Mouse (Mus musculus) NIH3T3 (cell line): ENCODE measurements around the gene Asic2.
A peak's percentile ranks its signal among the peaks of the same experiment; 100 is the strongest.

ENCODE experiments used
- DNase-seq: peaks from one replicate; pipeline ENCODE4 v3.0.0-alpha.2; 2012; ENCODE audit warnings: low read depth

The Asic2 gene

DNA sequence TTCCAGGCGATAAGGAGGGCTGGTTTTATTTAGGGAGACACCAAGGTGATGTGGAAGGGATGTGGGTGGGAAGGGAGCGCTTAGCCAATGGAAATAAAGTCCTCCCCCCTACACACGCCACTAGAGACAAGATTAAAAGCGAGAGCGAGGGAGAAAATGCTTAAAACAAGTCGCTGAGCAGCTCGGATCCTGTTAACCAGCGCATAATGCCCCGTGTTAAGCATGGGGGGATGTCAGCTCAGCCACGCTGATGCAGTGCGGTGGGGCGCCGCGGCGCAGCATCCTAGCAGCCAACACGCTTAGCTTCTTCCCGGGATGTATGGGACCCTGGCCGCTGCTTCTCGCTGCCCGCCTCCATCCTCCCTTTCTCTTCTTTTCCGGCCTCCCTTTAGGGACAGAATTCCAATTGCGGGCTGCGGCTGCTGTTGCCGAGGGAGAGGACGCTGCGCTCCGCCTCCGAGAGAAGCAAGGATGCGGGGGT is at the start of gene Asic2:
Gene Asic2, minus strand, starts transcription at position 57 of the 481 bp plus-strand sequence.
- no peak for DNase-seq

DNA sequence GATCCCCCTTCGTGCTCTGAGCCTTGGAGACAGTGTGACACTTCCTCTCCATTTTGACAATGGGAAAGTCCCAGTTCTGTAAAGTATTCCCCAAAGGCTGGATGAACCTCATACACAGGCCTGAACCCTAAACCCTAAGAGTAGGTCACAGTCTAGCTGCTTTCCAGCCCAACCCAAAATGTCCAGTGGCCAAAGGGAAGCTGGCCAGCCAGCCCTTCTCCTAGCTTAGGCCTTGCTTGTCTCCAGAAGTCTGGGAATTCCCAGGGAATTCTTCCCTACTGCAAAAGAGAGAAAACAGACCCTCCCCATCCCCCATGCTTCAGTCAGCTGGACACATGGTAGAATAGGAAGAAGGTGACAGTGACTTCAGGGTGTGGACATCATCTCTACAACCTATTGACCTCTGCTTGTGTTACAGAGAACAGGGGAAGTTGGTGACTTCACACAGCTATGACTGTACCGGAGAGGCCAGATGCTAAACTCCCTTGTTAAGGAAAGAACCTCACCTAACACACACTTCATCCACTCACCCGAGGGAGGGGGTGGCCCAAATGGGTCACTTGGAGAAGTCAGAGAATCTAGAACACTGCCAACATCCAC is 48.0 kb upstream of the Asic2 start:
- no peak for DNase-seq

GRCm38 (mm10) chr11:82015066-82015465 is 46.8 kb upstream of the Asic2 start:
- DNase-seq, result peak; percentile 44

- peak; percentile 66 for DNase-seq
Observed at GRCm38 (mm10) chr11:82013756-82014155, 45.5 kb upstream of the Asic2 start.

GRCm38 (mm10) chr11:82011411-82012193 is 43.3 kb upstream of the Asic2 start:
- DNase-seq, result peak; percentile 82

DNA sequence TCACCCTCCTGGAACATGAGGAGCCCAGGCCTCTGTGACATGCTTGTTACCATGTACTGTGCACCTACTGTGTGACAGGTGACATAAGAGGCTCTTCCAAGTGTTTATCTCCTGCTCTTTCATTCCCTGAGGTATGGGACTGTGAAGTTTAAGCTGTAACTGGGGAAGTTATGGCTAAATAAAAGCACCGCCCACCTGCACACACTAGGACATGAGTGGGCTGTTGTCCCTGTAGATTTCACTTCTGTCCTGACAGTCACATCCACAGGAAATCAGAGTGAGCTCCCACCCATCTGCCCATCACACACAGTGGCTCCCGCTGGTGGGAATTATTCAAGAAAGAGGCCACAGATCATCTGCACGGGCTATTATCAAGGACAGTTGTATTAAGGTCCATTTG is 41.9 kb upstream of the Asic2 start:
- no peak for DNase-seq

DNA sequence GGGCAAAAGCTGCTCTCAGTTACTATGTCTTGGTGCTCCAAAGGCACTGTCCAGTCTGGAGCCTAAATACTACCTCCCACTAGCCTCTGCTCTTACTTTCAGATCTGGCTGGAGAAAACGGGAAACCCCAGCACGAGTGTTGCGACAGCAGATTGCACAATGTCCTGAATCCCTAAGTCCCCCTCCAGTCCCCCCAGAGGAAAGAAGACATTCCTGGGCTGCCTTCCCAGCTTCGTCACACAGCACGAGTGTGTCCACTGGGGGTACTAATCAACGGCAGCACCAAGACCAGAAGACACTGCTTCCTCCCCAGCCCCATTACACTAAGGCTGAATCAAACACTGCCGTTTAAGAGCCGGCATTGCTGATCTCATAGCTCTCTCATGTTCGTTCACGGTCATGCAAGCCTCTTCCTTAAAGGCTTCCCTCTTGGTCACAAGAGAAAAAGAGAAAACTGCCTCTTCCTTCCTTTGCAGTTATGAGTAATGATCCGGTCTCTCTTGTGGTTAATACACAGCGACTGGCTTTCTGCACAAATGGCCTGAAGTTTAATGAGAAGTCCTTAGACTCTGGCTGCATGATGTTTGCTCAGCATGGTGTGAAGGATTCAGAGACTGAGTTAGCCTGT is 38.7 kb upstream of the Asic2 start:
- DNase-seq, result peak; percentile 92

DNA sequence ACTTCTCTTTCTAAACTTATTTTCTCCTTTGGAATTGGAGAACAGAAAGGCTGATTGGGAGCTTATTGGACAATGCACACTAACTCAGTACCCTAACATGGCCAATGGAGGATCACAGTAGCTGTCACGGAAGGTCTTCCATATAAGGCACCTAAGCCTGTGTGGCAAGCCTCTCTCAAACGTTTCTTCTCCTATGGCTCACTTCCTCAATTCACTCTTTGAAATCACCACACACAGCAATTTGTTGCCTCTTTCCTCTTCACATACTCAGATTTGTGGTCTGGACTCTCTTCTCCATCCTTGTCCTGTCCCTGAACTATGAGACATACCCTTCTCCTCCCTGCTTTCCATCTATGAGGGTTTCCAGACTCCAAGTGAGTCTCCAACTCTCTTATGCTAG is 36.6 kb upstream of the Asic2 start:
- no peak for DNase-seq

DNA sequence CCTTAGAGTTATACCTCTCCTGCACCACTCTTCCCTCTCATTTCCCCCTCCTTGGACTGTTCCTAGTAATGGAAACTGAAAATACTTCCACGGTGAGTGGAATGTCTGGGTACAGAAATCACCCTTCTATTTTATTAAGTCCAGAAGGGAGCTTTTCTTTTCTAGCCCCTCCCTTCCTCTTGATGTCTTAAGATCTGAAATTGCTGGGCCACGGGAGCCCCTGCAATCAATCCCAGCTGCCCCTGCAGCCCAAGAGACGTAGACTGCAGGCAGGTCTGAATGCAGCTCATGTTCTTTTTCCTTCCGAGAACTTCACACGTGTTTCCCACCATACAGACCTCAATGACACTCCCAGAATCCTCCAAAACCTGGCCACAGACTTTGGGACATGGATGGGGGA is 32.3 kb upstream of the Asic2 start:
- DNase-seq, result no peak

GRCm38 (mm10) chr11:81999469-81999868 is 31.2 kb upstream of the Asic2 start:
- no peak for DNase-seq

DNA sequence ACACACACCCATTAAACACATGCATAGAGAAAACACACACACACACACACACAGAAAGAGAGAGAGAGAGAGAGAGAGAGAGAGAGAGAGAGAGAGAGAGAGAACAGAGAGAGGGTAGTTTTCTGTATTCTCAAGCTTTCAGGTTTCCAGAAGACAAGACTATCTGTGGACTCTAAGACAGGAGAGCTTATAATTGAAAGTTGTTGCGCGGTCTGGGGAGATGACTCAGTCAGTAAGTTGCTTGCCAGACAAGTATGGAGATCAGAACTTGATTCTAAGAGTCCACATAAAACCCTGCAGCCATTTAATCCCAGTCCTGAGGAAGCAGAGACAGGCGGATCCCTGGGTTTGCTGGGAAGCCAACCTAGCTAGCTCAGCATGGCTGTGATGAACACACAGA is 30.4 kb upstream of the Asic2 start:
- DNase-seq, result peak; percentile 67

- DNase-seq, result no peak
Observed at GRCm38 (mm10) chr11:81997085-81997484, 28.8 kb upstream of the Asic2 start.

- DNase-seq, result peak; percentile 90
Observed at GRCm38 (mm10) chr11:81996172-81996841, 28.1 kb upstream of the Asic2 start.

- peak; percentile 84 for DNase-seq
Observed at GRCm38 (mm10) chr11:81983146-81983545, 14.9 kb upstream of the Asic2 start.

- DNase-seq, result peak; percentile 29
Observed at GRCm38 (mm10) chr11:81982191-81982590, 13.9 kb upstream of the Asic2 start.

DNA sequence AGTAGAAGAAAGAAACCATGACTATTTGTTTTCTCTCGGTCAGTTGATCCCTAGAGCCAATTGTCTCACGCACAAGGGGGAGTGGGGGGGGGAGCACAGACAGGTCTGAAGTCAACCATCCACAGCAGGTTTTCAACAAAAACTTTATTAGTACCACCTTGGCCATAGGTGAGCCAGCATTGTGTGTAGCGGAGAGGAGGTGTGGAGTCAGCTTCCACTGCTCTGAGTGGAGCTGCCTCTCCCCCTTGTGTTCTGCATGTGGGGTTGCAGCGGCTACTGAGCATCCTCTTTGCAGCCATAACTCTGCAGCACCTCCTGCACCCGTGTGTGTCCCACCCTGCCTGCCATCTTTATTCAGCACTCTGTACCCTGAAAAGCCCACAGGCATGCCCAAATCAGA is 6.3 kb upstream of the Asic2 start:
- DNase-seq, result peak; percentile 53

DNA sequence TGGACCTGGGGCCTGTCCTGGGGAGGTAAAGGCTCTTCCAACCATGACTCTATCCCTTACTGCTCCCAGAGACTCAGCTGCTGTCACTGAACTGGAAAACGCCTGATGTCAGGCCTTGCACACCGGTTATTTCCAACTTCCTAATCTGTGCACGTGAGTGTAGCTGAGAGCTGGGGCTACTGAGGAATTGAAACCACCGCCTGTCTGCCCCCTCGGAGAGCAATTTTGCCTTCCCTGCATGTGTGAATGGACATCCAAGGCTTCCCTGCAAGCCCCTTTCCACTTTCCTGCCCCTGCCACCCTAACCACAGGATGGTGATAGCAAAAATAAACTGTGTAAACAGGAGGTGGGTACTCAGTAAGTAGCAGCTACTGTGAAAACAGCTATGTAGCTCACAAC is 5.4 kb upstream of the Asic2 start:
- no peak for DNase-seq

DNA sequence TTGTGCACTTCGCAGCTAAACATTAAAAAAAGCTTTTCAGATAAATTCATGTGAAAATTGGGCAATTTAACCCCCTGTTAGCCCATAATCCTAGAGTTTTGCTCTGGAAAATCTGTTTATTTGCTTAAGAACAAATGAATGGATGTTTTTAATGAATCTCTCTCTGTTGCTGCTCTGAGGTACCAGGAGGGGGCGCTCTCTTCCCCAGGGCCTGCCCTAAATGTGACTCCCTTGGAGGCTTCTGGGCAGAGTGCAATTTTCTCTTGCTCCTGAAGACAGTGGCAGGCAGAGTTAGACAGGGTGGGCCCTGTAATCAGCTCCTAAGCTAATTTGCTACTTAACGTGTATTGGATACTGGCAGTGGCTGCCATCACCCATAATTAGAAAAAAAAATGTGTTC is 3.8 kb upstream of the Asic2 start:
- peak; percentile 41 for DNase-seq

- DNase-seq, result peak; percentile 80
Observed at GRCm38 (mm10) chr11:81966626-81967289, 1.5 kb downstream of the Asic2 start.

DNA sequence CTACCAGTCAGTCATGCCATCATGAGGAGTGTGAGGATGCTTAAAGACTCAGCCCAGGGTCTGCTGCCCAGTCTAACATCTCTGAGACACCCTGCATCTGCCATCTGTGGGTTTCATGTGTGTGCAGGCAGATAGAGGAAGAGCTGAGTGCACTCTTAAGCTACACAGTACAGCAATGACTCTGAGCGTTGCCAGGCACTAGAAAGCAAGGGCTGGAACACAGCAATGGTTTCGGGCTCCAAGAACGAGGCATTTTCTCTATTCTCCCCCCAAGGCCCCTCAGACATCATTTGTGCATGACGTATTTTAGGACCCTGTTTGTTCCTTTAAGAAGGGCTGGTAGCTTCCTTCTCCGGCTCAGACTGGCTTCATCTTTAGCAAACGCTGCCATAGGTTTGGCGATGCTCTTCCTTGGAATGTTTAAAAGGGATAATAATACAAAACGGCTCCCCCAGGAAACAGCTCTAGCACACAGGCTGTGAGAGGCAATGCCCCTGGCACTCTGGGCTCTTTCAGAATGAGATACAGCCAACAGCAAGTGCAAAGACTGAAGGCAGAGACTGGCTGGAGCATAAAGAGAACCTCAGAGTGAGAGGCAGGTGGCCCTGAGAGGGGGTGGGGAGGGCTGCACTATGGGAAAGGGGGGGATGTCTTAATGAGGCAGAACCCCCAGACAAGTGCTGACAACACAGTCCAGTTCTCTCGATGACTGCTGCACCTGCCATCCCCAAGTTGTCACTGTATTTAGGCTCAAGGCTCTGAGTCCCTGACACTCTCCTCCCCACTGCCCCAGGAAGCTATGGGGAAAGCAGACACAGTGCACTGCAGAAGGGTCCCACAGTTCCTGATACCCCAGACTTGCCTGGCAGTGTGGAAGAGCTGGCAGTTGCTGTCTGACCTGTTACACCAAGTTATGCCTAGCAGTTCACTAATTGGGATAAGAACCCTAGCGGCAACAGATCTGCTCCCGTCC is 2.3 kb downstream of the Asic2 start:
- DNase-seq, result no peak

- DNase-seq, result no peak
Observed at GRCm38 (mm10) chr11:81964561-81964960, 3.7 kb downstream of the Asic2 start.
